Mouse (Mus musculus) forebrain, embryonic 16.5 days (tissue): ENCODE results near the gene Gzmk. TPM values are rescaled to one million over a fixed set of nuclear protein-coding genes. Genes with fewer than 3 reads are reported as not detected.
A peak's percentile ranks its signal among the peaks of the same experiment; 100 is the strongest.

Source experiments
- ATAC-seq: fragments of 200-750 bp; cut with Nextera tagmentation; 2 replicates; pipeline ENCODE4 v1.8.0; 2017; ENCODE audit warnings: mild to moderate bottlenecking, moderate library complexity
- H3K27ac ChIP-seq: fragments of 300-500 bp; sonication (generic); 2 replicates; pipeline ENCODE4 v1.5.1; 2014; ENCODE audit warnings: low read length, control low read depth
- H3K27me3 ChIP-seq: fragments of 300-500 bp; sonication (generic); replicated peaks from 2 replicates; pipeline ENCODE4 v1.6.1; 2014; ENCODE audit warnings: low read length; ENCODE audit not compliant: control insufficient read depth, insufficient read depth
- H3K36me3 ChIP-seq: fragments of 300-500 bp; sonication (generic); 2 replicates; pipeline ENCODE4 v1.6.1; 2014; ENCODE audit not compliant: control insufficient read depth, insufficient read depth
- H3K4me1 ChIP-seq: fragments of 300-500 bp; sonication (generic); replicated peaks from 2 replicates; pipeline ENCODE4 v1.6.1; 2014; ENCODE audit warnings: low read length; ENCODE audit not compliant: control insufficient read depth, insufficient read depth
- H3K4me2 ChIP-seq: fragments of 300-500 bp; sonication (generic); 2 replicates; pipeline ENCODE4 v1.6.1; 2014; ENCODE audit warnings: mild to moderate bottlenecking, low read length, control low read depth
- H3K4me3 ChIP-seq: fragments of 300-500 bp; sonication (generic); replicated peaks from 2 replicates; pipeline ENCODE4 v1.5.1; 2014; ENCODE audit warnings: mild to moderate bottlenecking, low read length, control low read depth
- H3K9ac ChIP-seq: fragments of 300-500 bp; sonication (generic); replicated peaks from 2 replicates; pipeline ENCODE4 v1.6.1; 2014; ENCODE audit warnings: low read depth, low read length, control low read depth
- H3K9me3 ChIP-seq: fragments of 300-500 bp; sonication (generic); 2 replicates; pipeline ENCODE4 v1.6.1; 2016; ENCODE audit warnings: low read length; ENCODE audit not compliant: control insufficient read depth
- WGBS: fragments of 180-500 bp; shearing (Covaris S2); extraction: QIAGEN DNeasy Blood & Tissue Kit; methylation state at CpG from one replicate; pipeline ENCODE4 v1.1.7; 2014; 5-methylcytosine and 5-hydroxymethylcytosine counted together
- polyA plus RNA-seq: library from polyadenylated mRNA; unstranded; fragments of >200 nt; fragmentation: Nextera tagmentation; extraction: Ambion mirVana; gene quantifications from 2 replicates; pipeline ENCODE4 v1.2.1, GENCODE M21; 2015

Gene Gzmk
- polyA plus RNA-seq: 0.16 TPM in 1 of 2 replicates, not detected in the other

- peaks cover 7% of the 10 kb centered on the region for H3K4me1 ChIP-seq
- H3K4me3 ChIP-seq: no peak within 1 kb of the TSS
- 39% methylated on average over 7 of the region's 7 CpGs for WGBS
- H3K36me3 ChIP-seq: no peaks in the 10 kb centered on the region
- ATAC-seq: peak; percentile 98
- no peak within 1 kb of the TSS for H3K27ac ChIP-seq
- H3K27me3 ChIP-seq: no peaks in the 10 kb centered on the region
- H3K9ac ChIP-seq: no peak within 1 kb of the TSS
- no peaks in the 10 kb centered on the region for H3K9me3 ChIP-seq
- peak within 1 kb of the TSS; percentile 25; the same call in 1 of the 2 replicates for H3K4me2 ChIP-seq
These were observed at the start of gene Gzmk for GRCm38 (mm10) chr13:113225811-113226210. Gene Gzmk, minus strand, starts transcription at chr13:113225908.

- ATAC-seq: no peak
- H3K9me3 ChIP-seq: no peaks in the 10 kb centered on the region
- no peak overlapping the region for H3K4me3 ChIP-seq
- WGBS: 95% methylated on average over 8 of the region's 8 CpGs
- H3K9ac ChIP-seq: no peak overlapping the region
- H3K4me2 ChIP-seq: no peak overlapping the region
- H3K36me3 ChIP-seq: no peaks in the 10 kb centered on the region
- no peaks in the 10 kb centered on the region for H3K27me3 ChIP-seq
- no peak overlapping the region for H3K27ac ChIP-seq
- no peaks in the 10 kb centered on the region for H3K4me1 ChIP-seq
These were observed 45.5 kb upstream of the Gzmk start for GRCm38 (mm10) chr13:113271189-113271588.

- Histone ChIP-seq H3K4me3 (no peak overlapping the region), H3K27ac (no peak overlapping the region), H3K9me3 (no peaks in the 10 kb centered on the region), H3K27me3 (no peaks in the 10 kb centered on the region), H3K4me1 (no peaks in the 10 kb centered on the region), H3K9ac (no peak overlapping the region), H3K4me2 (no peak overlapping the region), H3K36me3 (no peaks in the 10 kb centered on the region)
- WGBS: 30% methylated on average over 18 of the region's 18 CpGs
- ATAC-seq: peak; percentile 91
These were observed 44.4 kb upstream of the Gzmk start for GRCm38 (mm10) chr13:113269777-113270776.

GRCm38 (mm10) chr13:113267204-113267603 is 41.5 kb upstream of the Gzmk start:
- 83% methylated on average over 3 of the region's 3 CpGs for WGBS
- peaks cover 6% of the 10 kb centered on the region for H3K4me1 ChIP-seq

GRCm38 (mm10) chr13:113266495-113266951 is 40.8 kb upstream of the Gzmk start:
- H3K9me3 ChIP-seq: no peaks in the 10 kb centered on the region
- H3K4me1 ChIP-seq: peaks cover 6% of the 10 kb centered on the region
- ATAC-seq: peak; percentile 22; the same call in 1 of the 2 replicates
- H3K36me3 ChIP-seq: no peaks in the 10 kb centered on the region
- H3K27me3 ChIP-seq: no peaks in the 10 kb centered on the region
- no peak overlapping the region for H3K4me3 ChIP-seq
- no peak overlapping the region for H3K4me2 ChIP-seq
- H3K9ac ChIP-seq: no peak overlapping the region
- no peak overlapping the region for H3K27ac ChIP-seq
- 28% methylated on average over 9 of the region's 9 CpGs for WGBS

More at GRCm38 (mm10) chr13:113267204-113267603, 41.5 kb upstream of the Gzmk start:
- Histone ChIP-seq H3K27me3 (no peaks in the 10 kb centered on the region), H3K4me2 (no peak overlapping the region), H3K27ac (no peak overlapping the region), H3K36me3 (no peaks in the 10 kb centered on the region), H3K9ac (no peak overlapping the region), H3K9me3 (no peaks in the 10 kb centered on the region), H3K4me3 (no peak overlapping the region)
- ATAC-seq: no peak

GRCm38 (mm10) chr13:113265257-113265656 is 39.5 kb upstream of the Gzmk start:
- no peak overlapping the region for H3K9ac ChIP-seq
- no peak for ATAC-seq
- H3K36me3 ChIP-seq: no peaks in the 10 kb centered on the region
- H3K27ac ChIP-seq: no peak overlapping the region
- H3K4me3 ChIP-seq: no peak overlapping the region
- no peak overlapping the region for H3K4me2 ChIP-seq
- peaks cover 6% of the 10 kb centered on the region for H3K4me1 ChIP-seq
- H3K9me3 ChIP-seq: no peaks in the 10 kb centered on the region
- no peaks in the 10 kb centered on the region for H3K27me3 ChIP-seq
- 30% methylated on average over 13 of the region's 13 CpGs for WGBS

GRCm38 (mm10) chr13:113262822-113263221 is 37.1 kb upstream of the Gzmk start:
- no peaks in the 10 kb centered on the region for H3K36me3 ChIP-seq
- ATAC-seq: peak; percentile 81

GRCm38 (mm10) chr13:113259237-113259636 is 33.5 kb upstream of the Gzmk start:
- no peak overlapping the region for H3K4me2 ChIP-seq
- whole genome bisulfite sequencing: 90% methylated on average over 5 of the region's 5 CpGs
- H3K9me3 ChIP-seq: no peaks in the 10 kb centered on the region
- H3K9ac ChIP-seq: no peak overlapping the region
- ATAC-seq: no peak
- H3K36me3 ChIP-seq: no peaks in the 10 kb centered on the region
- no peaks in the 10 kb centered on the region for H3K27me3 ChIP-seq
- peaks cover 6% of the 10 kb centered on the region for H3K4me1 ChIP-seq
- no peak overlapping the region for H3K4me3 ChIP-seq
- H3K27ac ChIP-seq: no peak overlapping the region

More at GRCm38 (mm10) chr13:113262822-113263221, 37.1 kb upstream of the Gzmk start:
- H3K4me3 ChIP-seq: no peak overlapping the region
- peak overlapping the region; percentile 16; the same call in 1 of the 2 replicates for H3K4me2 ChIP-seq
- no peak overlapping the region for H3K27ac ChIP-seq
- 48% methylated on average over 12 of the region's 12 CpGs for WGBS
- H3K9me3 ChIP-seq: no peaks in the 10 kb centered on the region
- no peaks in the 10 kb centered on the region for H3K27me3 ChIP-seq
- peaks cover 6% of the 10 kb centered on the region for H3K4me1 ChIP-seq
- H3K9ac ChIP-seq: no peak overlapping the region

GRCm38 (mm10) chr13:113257190-113257589 is 31.5 kb upstream of the Gzmk start:
- Histone ChIP-seq H3K4me2 (no peak overlapping the region), H3K27me3 (no peaks in the 10 kb centered on the region), H3K4me1 (no peaks in the 10 kb centered on the region), H3K4me3 (no peak overlapping the region), H3K27ac (no peak overlapping the region), H3K9me3 (no peaks in the 10 kb centered on the region), H3K9ac (no peak overlapping the region), H3K36me3 (no peaks in the 10 kb centered on the region)
- 39% methylated on average over 5 of the region's 5 CpGs for WGBS
- no peak for ATAC-seq
